Mouse (Mus musculus): ENCODE data around the gene 1600014C10Rik.

The 1600014C10Rik gene

DNA sequence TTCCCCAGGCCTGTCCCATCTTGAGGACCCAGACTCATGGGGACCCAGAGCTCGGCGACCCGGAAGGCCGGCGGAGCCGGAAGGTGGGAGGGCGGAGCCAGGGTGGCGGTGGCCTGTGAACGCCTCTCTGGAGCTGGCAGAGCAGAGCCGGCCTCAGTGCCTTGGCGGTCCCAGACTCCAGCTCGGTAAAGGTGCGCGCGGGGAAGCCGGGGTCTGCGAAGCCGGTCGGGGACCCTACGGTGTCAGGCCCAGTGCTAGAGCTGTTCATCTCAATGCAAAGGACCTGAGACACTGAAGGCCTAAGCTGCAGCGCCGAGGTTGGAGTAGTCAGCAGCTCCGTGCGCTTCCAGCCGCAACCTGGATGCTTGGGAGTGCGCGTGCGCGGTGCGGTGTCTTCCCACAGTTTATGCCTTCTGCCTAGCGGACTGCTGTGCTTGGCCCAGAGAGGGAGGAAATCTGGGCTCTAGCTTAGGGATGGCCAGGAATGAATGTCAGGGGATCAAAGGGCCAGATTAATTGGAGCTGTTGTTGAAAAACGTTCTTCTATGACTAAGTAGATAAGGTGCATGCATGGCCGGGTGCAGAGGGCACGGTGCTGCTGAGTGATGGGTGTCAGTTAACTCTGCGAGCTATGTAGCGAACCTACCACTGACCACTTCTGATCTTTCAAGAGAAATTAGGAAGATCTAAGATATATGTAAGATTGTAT lies 846 bp downstream of the 1600014C10Rik start:
- DNase-seq (ENCODE audit: low spot score), result peak; percentile 91

DNA sequence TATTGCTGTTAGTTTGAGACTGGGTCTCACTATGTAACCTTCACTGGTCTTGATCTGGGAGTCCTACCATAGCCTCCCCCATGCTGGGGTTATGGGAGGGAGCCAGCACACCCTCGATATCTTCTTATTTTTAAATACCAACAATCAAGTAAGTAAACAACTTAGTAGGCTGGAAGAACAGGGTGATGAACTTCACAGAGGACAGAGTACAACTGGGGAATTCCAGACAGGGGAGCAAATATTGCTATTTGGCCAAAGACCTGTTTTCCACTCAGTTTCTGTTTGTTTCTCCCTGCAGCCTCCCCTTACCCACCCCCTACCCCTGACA lies 1.4 kb downstream of the 1600014C10Rik start:
- DNase-seq (ENCODE audit: low spot score), result no peak

DNA sequence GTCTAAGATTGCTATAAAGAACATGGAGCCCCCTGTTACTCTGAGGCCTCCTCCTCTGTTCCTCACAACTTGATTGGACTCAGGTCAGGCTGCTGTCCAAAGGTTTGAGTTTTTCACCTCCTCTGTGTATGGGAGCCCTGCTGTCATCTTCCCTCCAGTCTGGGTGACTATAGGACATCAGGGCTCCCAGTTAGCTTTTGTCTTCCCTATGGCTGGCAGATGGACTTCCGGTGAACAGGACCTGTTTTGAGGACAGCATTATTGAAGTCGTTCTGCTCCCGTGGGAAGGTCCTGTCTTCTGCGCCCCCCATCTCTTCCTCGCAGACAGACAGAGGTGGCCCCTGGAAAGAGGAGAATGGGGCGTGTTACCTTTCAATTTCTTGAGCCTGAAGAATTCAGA lies 1.8 kb downstream of the 1600014C10Rik start:
- no peak for DNase-seq (ENCODE audit: low spot score)

DNA sequence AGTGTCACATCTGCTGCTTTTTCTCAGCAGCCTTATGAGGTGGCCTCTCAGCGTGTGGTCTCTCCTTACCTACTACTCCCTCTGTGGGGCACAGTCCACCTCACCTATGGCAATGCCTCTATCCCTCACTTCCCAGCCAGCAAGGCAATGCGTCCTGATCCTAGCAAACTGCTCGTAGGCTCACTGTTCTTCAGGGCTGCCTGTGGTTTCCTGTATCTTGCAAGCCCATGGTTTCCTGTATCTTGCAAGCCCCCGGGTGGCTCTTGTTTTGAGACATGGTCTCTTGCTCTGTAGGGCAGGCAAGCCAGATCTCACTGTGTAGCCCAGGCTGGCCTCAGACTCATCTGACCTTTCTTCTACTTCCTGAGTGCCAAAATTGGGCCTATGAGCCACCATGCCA lies 3.8 kb downstream of the 1600014C10Rik start:
- no peak for DNase-seq (ENCODE audit: low spot score)

DNA sequence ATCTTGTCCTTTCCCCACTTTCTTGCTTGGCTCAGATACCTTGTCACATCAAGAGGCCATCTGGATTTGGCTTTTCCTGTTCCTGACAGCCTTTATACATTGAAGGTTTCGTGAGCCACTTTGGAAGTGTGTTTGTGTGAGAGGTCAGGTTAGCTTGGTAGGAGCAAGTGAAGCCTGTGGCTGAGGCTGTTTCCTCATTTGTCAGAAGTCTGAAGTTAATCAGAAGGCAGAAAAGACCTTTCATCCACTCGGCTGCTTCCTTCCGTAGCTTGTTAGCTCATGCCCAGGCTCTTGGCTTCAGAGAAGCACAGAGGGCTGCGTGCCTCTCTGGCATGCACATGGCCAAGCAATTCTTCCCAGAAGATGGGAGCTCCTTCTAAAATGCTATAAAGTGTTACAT lies 4.8 kb downstream of the 1600014C10Rik start:
- DNase-seq (ENCODE audit: low spot score), result no peak

DNA sequence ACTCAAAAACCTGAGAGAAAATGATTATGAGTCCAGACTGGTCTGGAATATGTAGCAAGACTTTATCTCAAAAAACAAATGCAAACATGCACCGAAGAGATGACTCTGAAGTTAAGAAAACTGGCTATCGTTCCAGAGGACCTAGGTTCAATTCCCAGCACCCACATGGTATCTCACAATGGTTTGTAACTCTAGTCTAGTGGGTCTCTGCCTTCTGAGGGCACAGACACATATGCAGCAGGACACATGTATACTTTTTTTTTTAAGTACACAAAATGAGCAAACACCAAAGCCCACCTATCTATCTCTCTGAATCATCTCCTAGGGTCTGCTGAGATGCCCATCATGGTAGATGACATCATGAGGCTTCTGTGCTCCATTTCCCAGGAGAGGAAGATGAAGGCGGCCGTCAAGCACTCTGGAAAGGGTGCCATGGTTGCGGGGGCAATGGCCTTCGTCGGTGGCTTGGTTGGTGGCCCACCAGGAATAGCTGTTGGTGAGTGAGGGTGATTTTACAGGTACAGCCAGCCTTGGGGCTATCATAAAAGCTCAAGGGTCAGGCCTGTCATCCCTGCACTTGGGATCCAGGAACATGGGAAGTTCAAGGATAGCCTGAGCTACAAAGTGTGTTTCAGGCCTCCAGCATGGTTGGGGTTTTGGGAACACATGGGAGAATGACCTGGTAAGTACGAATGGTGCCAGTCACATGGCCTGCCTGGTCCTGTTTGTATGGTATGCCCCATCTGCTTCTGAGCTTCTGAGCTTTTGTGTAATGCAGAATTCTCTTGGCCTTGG lies 5.5 kb downstream of the 1600014C10Rik start:
- DNase-seq (ENCODE audit: low spot score), result no peak

DNA sequence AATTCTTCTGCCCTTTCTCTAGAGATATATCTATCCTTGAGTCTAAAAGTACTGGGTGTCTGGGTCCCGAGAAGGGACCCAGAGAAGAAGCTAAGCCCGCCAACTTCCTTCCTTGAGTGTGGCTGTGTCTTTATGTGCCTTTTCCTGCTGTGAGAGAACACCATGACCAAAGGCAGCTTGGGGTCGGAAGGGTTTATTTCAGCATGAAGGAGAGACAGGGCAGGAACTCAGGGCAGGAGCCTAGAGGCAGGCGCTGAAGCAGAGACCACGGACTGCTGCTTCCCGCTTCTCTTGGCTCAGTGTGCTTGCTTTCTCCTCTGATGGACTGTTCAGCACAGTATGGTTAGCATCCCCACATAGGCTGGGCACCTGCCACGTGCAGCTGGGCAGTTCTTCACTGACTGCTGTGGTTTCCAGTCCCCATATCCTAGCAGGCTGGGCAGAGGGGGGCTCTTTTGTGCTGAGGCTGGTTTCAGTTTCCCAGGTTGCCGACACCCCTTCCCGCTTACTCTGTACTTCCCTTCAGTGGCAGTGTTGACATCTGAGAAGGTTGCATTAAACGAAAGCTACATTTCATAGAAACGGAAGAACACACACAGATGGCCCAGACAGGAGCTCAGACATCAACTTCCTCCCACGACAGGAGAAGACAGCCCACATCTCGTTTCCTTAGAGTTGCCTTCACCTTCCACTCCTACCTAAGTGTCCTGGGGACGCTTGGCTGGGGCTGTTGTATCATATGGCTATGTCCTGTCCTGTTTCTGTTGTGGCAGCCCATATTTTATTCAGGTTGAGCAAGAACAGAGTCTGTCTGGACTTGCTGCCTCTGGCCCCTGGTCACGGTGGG lies 6.3 kb downstream of the 1600014C10Rik start:
- DNase-seq (ENCODE audit: low spot score), result no peak

DNA sequence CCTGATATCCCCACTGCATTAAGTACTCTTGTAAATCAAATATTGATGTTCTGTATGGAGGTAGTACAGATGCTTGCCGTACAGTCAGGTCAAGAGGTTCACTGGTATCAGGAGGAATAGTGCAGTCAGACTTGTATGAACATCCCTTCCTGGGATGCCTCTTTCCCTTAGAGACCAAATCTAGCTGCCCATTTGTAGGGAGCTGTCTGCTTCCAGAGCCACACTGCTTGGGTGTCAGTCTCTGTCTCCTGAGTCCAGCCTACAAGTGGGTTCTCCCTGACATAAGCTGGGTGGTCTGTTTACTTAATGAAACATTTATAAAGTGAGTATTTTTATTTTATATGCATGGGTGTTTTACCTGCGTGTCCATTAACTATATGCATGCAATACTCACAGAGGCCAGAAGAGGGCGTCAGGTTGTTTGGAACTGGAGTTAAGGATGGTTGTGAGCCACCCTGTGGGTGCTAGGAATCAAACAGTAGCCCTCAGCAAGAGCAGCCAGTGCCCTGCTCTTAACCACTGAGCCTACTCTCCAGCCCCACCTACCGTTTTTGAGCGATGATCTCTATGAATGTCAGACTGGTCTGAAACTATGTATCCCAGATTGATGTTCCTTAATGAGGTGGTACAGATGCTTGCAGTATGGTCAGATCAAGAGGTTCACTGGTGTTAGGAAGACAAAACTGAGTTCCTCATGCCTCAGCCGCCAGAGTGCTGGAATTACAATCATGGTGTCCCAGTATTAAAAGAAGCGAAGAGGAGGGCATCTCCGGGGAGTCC lies 7.2 kb downstream of the 1600014C10Rik start:
- DNase-seq (ENCODE audit: low spot score), result no peak

DNA sequence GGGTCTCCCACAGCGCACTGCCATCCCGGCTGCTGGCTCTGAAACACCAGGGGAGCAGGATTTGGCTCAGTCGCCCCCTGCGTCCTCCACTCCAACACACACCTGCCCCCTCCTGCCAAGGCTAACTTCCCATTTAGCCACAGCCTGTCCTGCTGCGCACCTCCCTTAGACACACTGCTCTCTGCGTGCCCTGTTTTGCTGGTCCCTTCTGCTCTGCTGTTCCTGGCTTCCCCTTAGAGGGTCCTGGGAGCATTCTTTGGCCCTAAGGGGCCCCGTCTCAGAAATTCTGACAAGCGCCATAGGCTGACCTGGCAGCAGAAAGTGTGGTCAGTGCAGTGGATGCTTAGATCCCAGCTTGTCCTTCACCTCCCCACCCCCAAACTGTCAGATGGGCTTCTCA lies 8.1 kb downstream of the 1600014C10Rik start:
- no peak for DNase-seq (ENCODE audit: low spot score)

DNA sequence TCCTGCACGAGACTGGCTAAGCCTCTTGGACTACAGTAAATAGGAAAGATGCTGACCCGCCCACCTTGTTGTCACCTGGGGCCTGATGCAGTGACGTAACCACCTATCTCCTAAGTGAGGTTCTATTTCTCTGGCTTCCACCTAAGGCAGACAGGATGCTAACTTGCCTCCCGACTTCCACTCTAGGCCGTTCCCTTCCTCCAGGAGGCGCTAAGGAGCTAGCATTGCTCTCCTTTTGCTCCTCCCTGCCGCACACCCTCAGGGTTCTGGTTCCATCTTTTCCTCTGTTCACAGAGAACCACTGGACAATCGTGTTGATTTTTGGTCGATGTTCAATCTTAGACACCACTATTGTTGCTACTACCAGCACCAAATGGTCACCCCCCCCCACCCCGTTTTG lies 8.6 kb downstream of the 1600014C10Rik start:
- no peak for DNase-seq (ENCODE audit: low spot score)

DNA sequence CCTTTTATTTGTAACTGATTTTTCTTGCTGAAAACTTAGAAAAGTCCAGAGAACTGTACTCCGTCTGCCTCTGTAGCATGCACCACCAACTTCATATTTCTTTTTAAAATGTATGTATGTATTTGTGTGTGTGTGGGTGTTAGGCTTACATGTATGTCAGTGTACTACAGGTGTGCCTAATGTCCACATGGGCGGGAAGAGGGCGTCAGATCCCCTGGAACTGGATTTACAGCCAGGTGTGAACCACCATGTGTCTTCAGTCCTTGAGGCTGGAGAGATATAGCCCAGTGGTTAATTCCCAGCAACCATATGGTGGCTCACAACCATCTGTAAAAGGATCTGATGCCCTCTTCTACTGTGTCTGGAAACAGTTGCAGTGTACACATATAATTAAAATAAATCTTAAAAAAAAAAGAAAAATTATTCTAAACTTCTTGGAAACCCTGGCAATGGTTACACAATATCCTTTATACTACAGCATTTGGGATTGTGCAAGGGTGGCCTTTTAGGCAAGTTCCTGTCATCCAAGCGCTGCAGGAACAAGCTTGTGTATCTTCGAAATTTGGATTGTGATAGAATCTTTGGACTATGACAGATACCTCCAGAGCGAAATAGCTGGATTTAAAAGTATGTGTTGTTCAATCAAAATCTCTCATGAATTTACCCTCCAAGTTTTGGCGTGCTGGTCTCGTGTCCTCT lies 17.0 kb downstream of the 1600014C10Rik start:
- no peak for DNase-seq (ENCODE audit: low spot score)

DNA sequence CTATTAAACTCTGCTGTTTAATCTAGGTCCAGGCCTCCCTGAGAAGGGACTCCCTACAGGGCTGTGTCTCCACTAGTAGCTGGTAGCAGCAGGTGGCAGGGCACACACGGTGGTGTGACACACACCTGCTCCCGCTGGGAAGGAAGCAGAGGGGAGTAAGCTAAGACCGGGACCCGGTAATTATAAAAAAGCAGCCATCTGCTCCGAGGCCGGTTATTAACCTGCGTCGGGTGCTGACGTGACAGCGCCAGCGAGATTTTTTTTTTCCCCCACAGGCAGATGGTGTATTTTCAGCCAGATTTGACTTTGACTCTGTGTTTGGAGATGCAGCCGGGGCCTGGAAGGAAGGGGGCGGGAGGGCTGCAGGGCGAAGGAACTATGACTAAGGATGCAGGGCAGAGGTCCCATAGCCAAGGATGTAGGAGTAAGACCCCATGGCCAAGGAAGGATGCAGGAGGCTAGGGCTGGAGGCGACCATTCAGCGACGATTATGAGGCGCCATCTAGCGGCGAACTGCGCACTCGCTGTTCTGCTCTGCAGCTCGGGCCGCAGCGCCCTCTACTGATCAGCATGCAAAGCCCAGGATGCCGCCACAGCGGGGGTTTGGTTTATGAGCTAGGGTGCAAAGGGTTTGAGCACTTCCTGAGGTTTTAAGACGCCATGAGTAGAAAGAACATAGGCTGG lies 17.7 kb downstream of the 1600014C10Rik start:
- DNase-seq (ENCODE audit: low spot score), result peak; percentile 92

DNA sequence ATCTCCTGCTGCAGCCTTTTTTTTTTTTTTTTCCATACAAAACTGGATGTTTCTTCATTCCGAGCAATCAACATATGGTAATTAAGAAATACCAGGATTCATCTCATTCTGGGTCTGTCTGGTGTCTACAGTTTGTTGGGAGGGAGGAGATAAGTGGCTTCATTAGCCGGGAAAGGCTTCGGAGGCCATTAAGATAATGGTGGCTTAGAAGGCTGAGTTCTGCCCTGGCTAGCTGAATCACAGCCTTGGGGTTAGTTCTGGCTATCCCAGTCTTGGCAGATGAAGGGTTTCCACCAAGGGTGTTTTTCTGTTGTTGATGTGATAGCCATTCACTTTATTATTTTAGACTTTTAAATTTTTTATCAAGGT lies 18.3 kb downstream of the 1600014C10Rik start:
- no peak for DNase-seq (ENCODE audit: low spot score)

DNA sequence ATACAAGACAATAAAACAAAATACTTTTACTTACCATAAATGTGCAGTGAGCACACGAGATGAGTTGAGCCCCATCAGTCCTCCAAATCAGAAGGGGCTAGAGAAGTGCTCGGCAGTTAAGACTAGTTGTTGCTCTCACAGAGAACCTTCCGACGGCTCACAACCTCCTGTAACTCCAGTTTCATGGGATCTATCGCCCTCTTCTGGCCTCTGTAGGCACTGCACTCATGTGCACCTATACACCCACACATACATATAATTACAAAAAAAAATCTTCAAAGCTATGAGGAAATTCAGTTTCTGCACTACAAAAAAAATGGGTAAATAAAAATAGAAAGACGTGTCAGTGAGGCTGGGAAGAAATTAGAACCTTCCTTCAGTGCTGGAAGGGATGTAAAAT lies 21.3 kb downstream of the 1600014C10Rik start:
- DNase-seq (ENCODE audit: low spot score), result no peak

DNA sequence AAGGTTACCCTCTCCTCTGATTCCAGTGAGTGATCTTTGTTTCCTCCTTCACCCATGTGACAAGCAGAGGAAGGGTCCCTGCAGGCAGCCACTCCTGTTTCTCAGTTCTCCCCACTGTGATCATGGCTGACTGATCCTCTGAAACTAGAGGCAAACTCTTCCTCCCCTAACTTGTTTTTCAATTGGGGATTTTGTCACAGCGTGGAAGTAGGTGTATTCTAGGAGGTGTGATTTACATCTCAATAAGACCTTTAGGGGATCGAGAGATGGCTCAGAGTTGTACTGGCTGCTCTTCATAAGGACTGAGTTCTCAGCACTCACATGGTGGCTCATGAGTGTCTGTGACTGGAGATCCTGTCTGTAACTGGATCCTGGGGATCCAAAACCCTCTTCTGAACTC lies 22.8 kb downstream of the 1600014C10Rik start:
- no peak for DNase-seq (ENCODE audit: low spot score)

DNA sequence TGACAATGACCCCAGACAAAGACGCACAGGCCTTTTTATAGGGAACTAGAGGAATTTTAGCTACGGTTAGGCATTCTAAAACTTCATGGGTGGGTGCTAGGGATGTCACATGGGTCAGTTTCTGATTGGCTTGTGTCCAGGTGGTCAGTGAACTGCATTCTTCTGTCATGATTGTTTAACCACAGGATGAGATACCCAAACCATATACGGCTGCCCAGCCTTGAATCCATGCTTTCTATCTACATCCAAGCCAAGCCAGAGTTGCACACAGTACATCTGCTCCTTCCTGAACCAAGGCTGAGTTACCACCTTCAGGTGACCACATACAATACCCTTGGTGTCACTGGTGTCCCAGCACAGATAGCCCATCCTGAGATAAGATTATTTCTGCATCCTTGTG lies 23.5 kb downstream of the 1600014C10Rik start:
- no peak for DNase-seq (ENCODE audit: low spot score)

DNA sequence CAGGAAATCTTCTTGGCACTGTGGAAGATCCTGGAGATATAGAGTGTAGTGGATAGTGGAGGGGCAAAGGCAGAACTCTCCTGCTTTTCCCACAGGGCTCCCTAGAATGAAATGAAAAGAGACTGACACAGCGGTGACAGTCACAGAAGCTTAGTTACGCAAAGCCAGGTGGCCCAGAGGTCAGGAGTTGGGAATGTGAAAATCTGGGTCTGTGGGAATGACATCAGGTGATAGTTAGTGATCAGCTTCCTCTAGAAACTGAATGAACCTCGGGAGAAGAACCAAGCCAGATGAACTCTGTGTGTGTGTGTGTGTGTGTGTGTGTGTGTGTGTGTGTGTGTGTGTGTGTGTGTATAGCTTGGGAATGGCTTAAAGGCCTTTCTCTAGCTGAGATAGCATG lies 26.0 kb downstream of the 1600014C10Rik start:
- no peak for DNase-seq (ENCODE audit: low spot score)

DNA sequence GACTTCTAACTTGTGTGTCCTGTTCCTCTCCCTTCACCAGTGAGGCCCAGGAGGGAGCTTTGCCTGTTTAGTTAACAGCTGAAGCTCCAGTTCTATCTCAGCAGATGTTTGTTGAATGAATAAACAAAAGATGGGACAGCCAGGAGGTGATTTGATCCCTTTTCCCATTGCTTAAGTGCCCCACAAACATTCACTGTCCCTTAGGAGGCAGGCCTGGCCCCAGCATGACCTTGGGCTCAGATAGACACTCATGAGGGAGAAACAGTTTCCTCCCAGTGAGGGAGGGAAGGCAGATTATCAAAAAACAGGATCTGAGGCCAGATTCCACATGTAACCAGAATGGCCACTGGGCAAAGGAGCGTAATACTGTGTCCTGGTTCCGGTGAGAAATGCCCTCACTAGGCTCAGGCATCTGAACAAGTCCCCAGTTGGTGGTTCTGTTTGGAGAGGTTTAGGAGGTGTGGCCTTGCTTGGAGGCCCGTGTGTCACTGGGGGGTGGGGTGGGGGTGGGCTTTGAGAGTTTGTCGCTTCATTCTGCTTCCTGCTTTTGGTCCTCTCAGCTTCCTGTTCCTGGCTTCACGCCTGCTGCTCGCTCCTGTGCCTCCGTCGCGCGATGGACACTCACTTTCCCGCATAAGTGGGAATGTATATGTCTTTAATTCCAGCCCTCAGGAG lies 26.6 kb downstream of the 1600014C10Rik start:
- no peak for DNase-seq (ENCODE audit: low spot score)

DNA sequence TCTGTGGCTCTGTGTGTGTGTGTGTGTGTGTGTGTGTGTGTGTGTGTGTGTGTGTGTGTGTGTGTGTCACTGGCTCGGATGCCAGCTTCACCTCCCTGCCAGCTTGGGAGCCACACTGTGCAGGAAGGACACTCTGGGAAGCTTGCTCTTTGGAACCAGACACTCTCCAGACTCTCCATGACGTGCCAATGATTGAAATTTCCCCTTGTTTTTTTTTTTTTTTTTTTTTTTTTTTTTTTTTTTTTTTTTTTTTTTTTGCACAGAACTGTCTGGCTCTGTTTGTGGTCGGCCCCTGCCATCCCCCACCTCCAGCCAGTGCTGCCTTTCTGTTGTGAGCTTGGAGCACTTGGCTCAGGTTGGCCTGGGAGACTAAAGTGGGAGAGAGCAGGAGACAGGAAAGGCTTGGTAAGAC lies 29.6 kb downstream of the 1600014C10Rik start:
- no peak for DNase-seq (ENCODE audit: low spot score)

DNA sequence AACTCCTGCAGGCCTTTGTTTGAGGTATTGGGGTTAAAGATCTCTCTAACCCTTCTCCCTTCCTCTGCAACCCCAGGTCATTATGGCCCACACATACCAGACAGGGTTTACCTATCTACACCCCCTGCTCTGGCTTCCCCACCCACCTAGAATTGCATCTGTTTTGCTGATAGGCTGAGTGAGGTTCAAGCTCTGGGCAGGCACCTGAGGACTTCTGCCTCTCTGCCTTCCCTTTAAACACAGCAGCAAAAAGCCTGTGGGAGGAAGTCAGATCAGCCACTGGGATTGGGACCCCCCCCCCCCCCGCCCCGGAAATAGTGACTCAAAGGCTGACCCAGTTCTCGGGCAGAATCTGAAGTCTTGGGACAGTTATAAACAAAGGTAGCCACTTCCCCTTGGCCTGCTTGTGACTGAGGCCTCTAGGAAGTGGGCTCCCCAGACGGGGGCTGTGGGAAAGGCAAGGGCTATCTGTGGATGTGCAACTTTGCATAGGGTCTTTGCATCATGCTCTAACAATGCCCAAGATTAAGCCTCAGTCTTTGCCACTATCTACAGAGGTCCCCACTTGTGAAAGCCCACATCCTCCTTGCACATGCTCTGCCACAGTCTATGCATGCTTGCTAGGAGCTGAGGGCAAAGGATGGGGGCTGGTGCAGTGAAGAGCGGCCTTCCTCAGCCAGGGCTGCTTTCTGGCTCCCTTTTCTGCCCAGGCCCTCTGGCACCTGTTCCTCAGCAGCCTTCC lies 31.6 kb downstream of the 1600014C10Rik start:
- no peak for DNase-seq (ENCODE audit: low spot score)
